Mouse (Mus musculus) limb, embryonic 12.5 days (tissue): ENCODE measurements at regions not wholly inside any gene's neighbourhood (a gene's known extent, or its start where the extent isn't known, plus 50 kb on each side); places are given as distances from the start of the nearest gene placed in this dataset.

Experiments used
- ATAC-seq: fragments of 200-750 bp; cut with Nextera tagmentation; 2 replicates; pipeline ENCODE4 v1.8.0; 2017; ENCODE audit warnings: low read depth, moderate TSS enrichment; ENCODE audit not compliant: insufficient number of reproducible peaks, insufficient read depth, low FRiP score, low TSS enrichment
- H3K27ac ChIP-seq: fragments of 300-500 bp; sonication (generic); 2 replicates; pipeline ENCODE4 v1.5.1; 2016; ENCODE audit warnings: mild to moderate bottlenecking, moderate library complexity
- H3K27me3 ChIP-seq: fragments of 300-500 bp; sonication (generic); 2 replicates; pipeline ENCODE4 v1.6.1; 2016; ENCODE audit warnings: mild to moderate bottlenecking, moderate library complexity
- H3K36me3 ChIP-seq: fragments of 300-500 bp; sonication (generic); 2 replicates; pipeline ENCODE4 v1.6.1; 2016; ENCODE audit warnings: mild to moderate bottlenecking, moderate library complexity
- H3K4me1 ChIP-seq: fragments of 300-500 bp; sonication (generic); replicated peaks from 2 replicates; pipeline ENCODE4 v1.6.1; 2016
- H3K4me2 ChIP-seq: fragments of 300-500 bp; sonication (generic); 2 replicates; pipeline ENCODE4 v1.6.1; 2016; ENCODE audit warnings: mild to moderate bottlenecking, moderate library complexity
- H3K4me3 ChIP-seq: fragments of 300-500 bp; sonication (generic); replicated peaks from 2 replicates; pipeline ENCODE4 v1.5.1; 2016; ENCODE audit warnings: mild to moderate bottlenecking
- H3K9ac ChIP-seq: fragments of 300-500 bp; sonication (generic); replicated peaks from 2 replicates; pipeline ENCODE4 v1.6.1; 2016; ENCODE audit warnings: mild to moderate bottlenecking, moderate library complexity
- H3K9me3 ChIP-seq: fragments of 300-500 bp; sonication (generic); 2 replicates; pipeline ENCODE4 v1.6.1; 2016; ENCODE audit warnings: mild to moderate bottlenecking, moderate library complexity
- WGBS: fragments of 180-500 bp; shearing (Covaris S2); methylation state at CpG from one replicate; pipeline ENCODE4 v1.1.7; 2016; 5-methylcytosine and 5-hydroxymethylcytosine counted together

DNA sequence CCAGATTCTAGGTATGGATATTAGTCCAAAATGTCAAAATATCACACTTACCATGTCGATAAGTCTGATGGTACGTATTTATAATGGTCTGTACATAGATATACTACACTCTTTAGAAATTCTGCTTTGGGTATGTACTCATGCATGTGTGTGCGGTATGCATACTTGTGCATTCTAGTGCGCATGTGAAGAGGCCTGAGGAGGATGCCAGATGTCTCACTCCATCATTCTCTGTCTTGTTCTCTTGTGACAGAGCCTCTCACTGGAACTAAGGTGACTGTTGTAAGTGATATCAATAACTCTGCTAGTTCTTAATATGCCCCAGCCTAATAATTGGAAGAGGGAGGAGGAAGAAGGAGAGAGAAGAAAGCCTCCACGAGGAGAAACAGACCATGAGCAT is 52.5 kb upstream of the Pkn2 start:
- Histone ChIP-seq H3K4me1 (no peaks in the 10 kb centered on the region), H3K27me3 (no peaks in the 10 kb centered on the region), H3K9me3 (no peaks in the 10 kb centered on the region), H3K4me2 (no peak overlapping the region), H3K36me3 (no peaks in the 10 kb centered on the region), H3K4me3 (no peak overlapping the region), H3K27ac (no peak overlapping the region), H3K9ac (no peak overlapping the region)
- no peak for ATAC-seq
- WGBS: 89% methylated on average over 5 of the region's 5 CpGs

DNA sequence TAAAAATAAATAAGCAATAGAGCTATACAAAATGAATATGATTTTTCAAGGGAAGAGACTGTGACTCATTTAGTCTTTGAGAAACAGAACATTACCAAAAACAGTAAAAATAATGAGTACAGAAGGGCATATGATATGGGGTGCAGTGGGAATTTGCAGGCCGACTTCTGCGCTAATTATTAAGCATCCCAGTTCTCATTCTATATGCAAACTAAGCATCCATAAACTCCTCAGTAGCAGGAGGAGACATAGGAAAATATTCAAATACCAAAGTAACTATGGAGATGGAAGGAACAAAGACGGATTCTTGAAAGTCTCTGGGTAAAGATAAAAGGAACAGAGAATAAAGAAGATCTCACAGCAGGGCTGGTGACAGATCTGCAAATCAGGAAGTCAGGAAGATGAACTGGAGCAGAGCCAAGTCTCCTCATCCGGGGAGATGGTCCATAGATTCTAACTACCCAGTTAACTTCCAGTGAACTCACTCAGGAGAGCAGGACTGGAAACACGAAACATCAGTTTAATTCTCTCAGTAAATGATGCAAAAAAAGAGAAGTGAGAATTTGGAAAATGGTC is 52.0 kb upstream of the Pkn2 start:
- Histone ChIP-seq H3K9me3 (no peaks in the 10 kb centered on the region), H3K9ac (no peak overlapping the region), H3K4me1 (no peaks in the 10 kb centered on the region), H3K36me3 (no peaks in the 10 kb centered on the region), H3K4me3 (no peak overlapping the region), H3K27me3 (no peaks in the 10 kb centered on the region), H3K4me2 (no peak overlapping the region), H3K27ac (no peak overlapping the region)
- ATAC-seq: no peak
- 77% methylated on average over 5 of the region's 5 CpGs for whole genome bisulfite sequencing
